Mouse (Mus musculus): ENCODE measurements around the gene Lrrc20.

DNA sequence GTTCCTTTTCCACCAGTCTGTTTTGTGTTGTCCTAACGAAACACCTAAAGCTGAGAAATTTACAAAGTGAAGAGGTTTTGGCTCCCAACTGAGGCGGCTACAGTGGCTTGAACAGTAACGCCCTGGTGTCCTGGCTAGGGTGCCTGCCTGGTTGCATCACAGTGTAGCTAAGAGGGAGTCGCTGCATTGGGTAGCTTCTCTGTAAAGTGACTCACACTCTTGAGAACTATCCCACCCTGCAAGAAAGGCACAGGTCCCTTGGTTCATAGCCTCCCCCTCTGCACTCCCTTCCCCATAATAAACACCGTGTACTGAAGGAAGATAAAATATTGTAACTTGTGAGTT, 61.4 kb downstream of the Lrrc20 start:
- TF ChIP-seq CTCF (IDR thresholded peaks at IDR 0.05; ENCODE audit: borderline replicate concordance, control insufficient read depth, extremely low read depth, insufficient read depth, low read length, poor library complexity) (no peak), POLR2A (IDR thresholded peaks at IDR 0.05; ENCODE audit: control insufficient read depth, extremely low read depth, insufficient read depth, low read length, poor library complexity) (no peak)
